Mouse (Mus musculus): ENCODE measurements at regions not wholly inside any gene's neighbourhood (a gene's known extent, or its start where the extent isn't known, plus 50 kb on each side); places are given as distances from the start of the nearest gene placed in this dataset.

DNA sequence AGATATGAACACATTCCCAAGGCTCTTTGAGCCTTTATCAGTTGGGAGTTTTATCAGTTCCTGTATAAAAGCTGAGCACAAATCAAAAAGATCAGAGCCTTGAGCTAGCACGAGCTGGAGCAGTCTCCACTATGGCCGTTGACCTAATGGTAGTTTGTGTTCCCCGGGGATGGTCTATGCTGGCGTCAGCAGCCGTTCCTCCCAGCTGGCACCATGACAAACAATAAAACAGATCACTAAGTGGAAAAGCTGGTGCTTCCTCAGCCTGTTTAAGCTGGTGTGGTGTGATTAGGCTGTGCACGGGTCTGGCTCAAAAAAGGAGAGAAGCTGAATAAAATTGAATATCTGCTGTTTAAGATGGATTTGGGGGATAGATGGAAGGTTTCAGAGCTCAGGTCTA, 107.4 kb upstream of the Nsun2 start:
- DNase-seq (ENCODE audit: low read depth, low spot score): no peak

DNA sequence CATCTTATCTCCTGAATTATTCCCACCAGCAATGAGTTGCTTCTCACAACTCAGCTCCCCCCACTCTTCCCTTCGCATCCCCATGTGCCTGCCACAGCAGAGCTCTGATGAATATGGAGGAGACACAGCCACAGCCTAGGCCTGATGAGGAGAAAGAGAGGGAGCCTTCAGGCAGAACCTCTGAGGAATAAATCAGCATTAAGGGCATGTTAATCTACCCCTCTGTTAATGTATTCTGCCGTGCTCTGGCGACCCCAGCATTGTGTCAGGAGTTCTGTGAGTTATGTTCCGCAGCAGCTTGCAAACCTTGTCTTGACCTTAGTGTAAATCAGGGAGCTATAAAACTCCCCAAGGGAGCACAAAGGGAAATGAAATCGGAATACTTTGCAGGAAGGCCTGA, 104.0 kb upstream of the Nsun2 start:
- no peak for DNase-seq (ENCODE audit: low read depth, low spot score)

DNA sequence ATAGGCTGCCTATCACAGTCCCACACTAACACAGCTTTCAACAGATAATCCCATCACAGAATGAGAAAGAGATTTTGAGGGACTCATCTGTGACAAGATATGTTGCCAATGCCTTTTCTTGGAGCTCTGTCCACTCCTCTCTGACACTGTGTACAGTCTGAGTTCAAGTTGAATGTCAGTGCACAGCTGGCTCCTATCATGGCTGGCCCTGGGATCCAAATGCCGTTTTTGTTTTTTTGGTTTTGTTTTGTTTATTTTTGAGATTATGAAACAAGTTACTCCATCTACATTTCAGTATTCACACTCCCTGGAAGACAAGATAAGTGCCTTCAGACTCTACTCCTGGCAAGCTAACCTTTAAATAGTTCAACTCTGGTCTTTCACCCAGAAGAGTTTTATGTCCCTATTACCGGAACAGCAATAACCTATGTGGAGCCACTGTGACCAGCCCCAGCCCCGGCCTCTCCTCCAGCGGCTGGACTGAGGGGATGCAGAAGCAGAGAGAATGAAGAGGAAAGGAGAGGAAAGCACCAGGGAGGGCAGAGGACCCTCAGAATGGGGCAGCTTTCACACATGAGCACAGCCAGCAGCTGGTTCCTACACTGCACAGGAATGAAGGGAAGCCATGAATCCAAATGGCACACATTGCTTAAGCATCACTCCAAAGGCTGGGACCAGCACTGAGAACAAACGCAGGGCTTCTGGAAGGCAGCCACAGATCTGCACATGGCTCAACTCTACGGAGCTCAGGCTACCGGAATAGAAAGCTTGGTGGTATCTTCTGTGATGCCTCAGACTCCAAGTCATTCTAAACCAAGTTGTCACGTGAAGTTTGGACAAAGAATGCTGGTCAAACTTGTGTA, 99.9 kb upstream of the Nsun2 start:
- no peak for DNase-seq (ENCODE audit: low read depth, low spot score)

DNA sequence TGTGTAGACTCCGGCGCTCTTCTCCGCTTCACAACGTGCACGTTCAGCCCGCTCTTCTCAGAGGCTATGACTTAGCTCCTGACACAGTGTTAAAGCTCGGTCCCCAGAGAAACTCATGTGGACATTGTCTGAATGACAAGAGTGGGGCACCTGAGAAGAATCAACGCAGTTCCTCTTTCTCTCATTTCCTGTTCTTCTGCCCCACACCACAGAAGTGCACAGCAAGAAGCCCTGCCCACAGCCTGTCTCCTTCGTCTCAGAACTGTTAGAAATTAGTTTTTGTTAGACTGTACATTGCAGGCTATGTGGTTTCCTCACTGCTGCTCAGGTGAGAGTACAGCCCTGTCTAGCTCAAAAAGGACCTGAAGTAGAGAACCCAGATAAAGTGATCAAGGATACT, 94.1 kb upstream of the Nsun2 start:
- no peak for DNase-seq (ENCODE audit: low read depth, low spot score)

DNA sequence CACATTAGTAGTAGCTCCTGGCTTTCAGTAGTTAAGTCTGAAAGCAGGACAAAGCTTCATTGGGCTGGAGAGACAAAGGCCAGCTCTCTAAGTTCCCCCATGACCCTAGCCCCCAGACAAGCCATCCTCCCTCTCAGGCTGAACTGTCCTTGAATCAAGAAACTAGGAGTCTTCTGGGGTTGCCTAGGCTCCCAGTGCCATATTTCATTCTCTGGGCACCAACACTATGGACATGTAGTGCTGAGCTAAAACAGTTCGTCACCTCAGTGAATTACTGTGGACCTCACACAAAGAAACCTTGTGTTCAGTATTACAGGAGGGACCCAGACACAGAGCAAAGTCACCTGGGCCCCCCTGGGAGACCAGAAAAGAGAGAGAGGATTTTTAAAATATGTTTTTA, 91.7 kb upstream of the Nsun2 start:
- no peak for DNase-seq (ENCODE audit: low read depth, low spot score)

DNA sequence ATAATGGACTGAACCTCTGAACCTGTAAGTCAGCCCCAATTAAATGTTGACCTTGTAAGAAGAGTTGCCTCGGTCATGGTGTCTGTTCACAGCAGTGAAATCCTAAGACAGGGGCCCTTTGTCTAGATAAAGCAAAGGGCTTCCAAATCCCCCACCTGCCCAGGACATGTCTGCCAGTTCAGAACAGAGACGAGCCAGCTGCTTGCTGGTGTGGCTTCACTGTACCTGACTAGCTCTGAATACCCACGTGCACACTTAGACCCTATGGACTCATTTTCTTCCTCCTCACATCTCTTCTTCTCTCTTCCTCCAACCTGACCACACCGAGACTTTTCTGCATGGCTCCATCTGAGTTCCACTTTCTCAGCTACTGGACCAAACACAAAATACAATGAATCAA, 87.9 kb upstream of the Nsun2 start:
- no peak for DNase-seq (ENCODE audit: low read depth, low spot score)

Measured in brain, adult 2 months (tissue).